Comparison of ENCODE assay signal across 7 mouse cellular contexts in genomic region chr9:14614931-14615880, GRCm38 (mm10). TPM values are rescaled to one million over a fixed set of nuclear protein-coding genes. Genes with fewer than 3 reads are reported as not detected.
DNase-seq lines count a peak whose midpoint lies in the region; ATAC-seq and TF ChIP-seq lines count a peak whose summit lies in the region.

No protein-coding gene starts in this region.

- peak overlapping the region; percentile 87; the same call in 1 of the 2 replicates for H3K9ac ChIP-seq in ES-E14 (ENCODE audit: insufficient read depth, low read depth, low read length, poor library complexity, severe bottlenecking)
- H3K9ac ChIP-seq in embryonic facial prominence, embryonic 11.5 days (replicated peaks; ENCODE audit: low read length), result peak overlapping the region; percentile 98
- peak overlapping the region; percentile 97 for H3K9ac ChIP-seq in heart, embryonic 13.5 days

- H3K27ac ChIP-seq in ES-E14 (ENCODE audit: insufficient read depth, low read depth, low read length, poor library complexity, severe bottlenecking), result no peak overlapping the region
- peak overlapping the region; percentile 65 for H3K27ac ChIP-seq in embryonic facial prominence, embryonic 11.5 days (replicated peaks; ENCODE audit: low read depth, low read length)
- peak overlapping the region; percentile 92 for H3K27ac ChIP-seq in heart, embryonic 13.5 days (replicated peaks)

- 8% methylated on average over 28 of the region's 33 CpGs for WGBS in embryonic facial prominence, embryonic 11.5 days
- WGBS in heart, embryonic 13.5 days, result 9% methylated on average over 33 of the region's 33 CpGs

- H3K4me2 ChIP-seq in embryonic facial prominence, embryonic 11.5 days (ENCODE audit: low read depth, low read length), result peak overlapping the region; percentile 64
- H3K4me2 ChIP-seq in heart, embryonic 13.5 days, result peak overlapping the region; percentile 89

- no peaks in the 10 kb centered on the region for H3K36me3 ChIP-seq in ES-E14 (ENCODE audit: control insufficient read depth, insufficient read depth, low read length, poor library complexity, severe bottlenecking)
- no peaks in the 10 kb centered on the region; the same call in 1 of the 2 replicates for H3K36me3 ChIP-seq in embryonic facial prominence, embryonic 11.5 days (replicated peaks; ENCODE audit: control insufficient read depth, insufficient read depth, low read depth, low read length)
- no peaks in the 10 kb centered on the region for H3K36me3 ChIP-seq in heart, embryonic 13.5 days

- peak overlapping the region; percentile 81 to 87 for H3K4me3 ChIP-seq in ES-E14 (ENCODE audit: insufficient read depth in 1 of 2, low read depth in 1 of 2, low read length in 2 of 2, poor library complexity in 1 of 2, severe bottlenecking in 1 of 2)
- peak overlapping the region; percentile 91 for H3K4me3 ChIP-seq in embryonic facial prominence, embryonic 11.5 days (ENCODE audit: low read depth, low read length)
- H3K4me3 ChIP-seq in heart, embryonic 13.5 days, result peak overlapping the region; percentile 88

- ATAC-seq in embryonic facial prominence, embryonic 11.5 days (replicated peaks; ENCODE audit: insufficient number of reproducible peaks, low FRiP score, low TSS enrichment, low read depth), result peak; percentile 85
- ATAC-seq in heart, embryonic 13.5 days (ENCODE audit: extremely low read depth, insufficient number of reproducible peaks, low FRiP score, low TSS enrichment), result peak; percentile 65; the same call in 1 of the 2 replicates

- in situ Hi-C loops in ES-E14 (cut with MboI; ENCODE audit: low sequenced_read_pairs in 2 of 2, unreplicated experiment in 2 of 2), result no loop called here

- H3K4me1 ChIP-seq in ES-E14 (ENCODE audit: control insufficient read depth in 2 of 2, insufficient read depth in 2 of 2, low read length in 2 of 2, poor library complexity in 1 of 2), result peaks cover 0 to 6% of the 10 kb centered on the region in 2 experiments; a peak in 1 of 4 replicates
- 0 out of 2 replicates have a peak, but pooled peaks cover 4% of the 10 kb centered on the region for H3K4me1 ChIP-seq in embryonic facial prominence, embryonic 11.5 days (ENCODE audit: control insufficient read depth, insufficient read depth, low read length)
- H3K4me1 ChIP-seq in heart, embryonic 13.5 days, result peaks cover 49% of the 10 kb centered on the region

- no peaks in the 10 kb centered on the region for H3K27me3 ChIP-seq in embryonic facial prominence, embryonic 11.5 days (ENCODE audit: control insufficient read depth, insufficient read depth, low read length)
- H3K27me3 ChIP-seq in heart, embryonic 13.5 days (replicated peaks), result no peaks in the 10 kb centered on the region

- DNase-seq in 3T3-L1 (ENCODE audit: low read depth, low spot score) (peak; percentile 68), ES-E14 (ENCODE audit: low read depth, low spot score) (peak; percentile 48)
- peak; percentile 82 for DNase-seq in embryonic facial prominence, embryonic 11.5 days (ENCODE audit: low spot score)
- DNase-seq in kidney, postnatal 25 days, result peak; percentile 59 to 80
- peak; percentile 76 for DNase-seq in mesoderm, embryonic 11.5 days (ENCODE audit: low read depth, low spot score)
- no peak for DNase-seq in thymus, postnatal 4 days

- no peaks in the 10 kb centered on the region for H3K9me3 ChIP-seq in ES-E14 (ENCODE audit: control insufficient read depth, insufficient read depth, low read depth, low read length)
- no peaks in the 10 kb centered on the region for H3K9me3 ChIP-seq in embryonic facial prominence, embryonic 11.5 days (replicated peaks; ENCODE audit: control insufficient read depth, low read length)
- no peaks in the 10 kb centered on the region for H3K9me3 ChIP-seq in heart, embryonic 13.5 days

TF ChIP-seq in ES-E14, 5 proteins besides CTCF, POLR2A, EP300 and RAD21:
- TF ChIP-seq ZNF384 (IDR thresholded peaks at IDR 0.05; ENCODE audit: low read depth, low read length) (no peak), MAFK (IDR thresholded peaks at IDR 0.05; ENCODE audit: insufficient read depth, low read depth, low read length) (no peak), HCFC1 (IDR thresholded peaks at IDR 0.05; ENCODE audit: borderline replicate concordance, insufficient read depth, low read length) (no peak), ZC3H11A (IDR thresholded peaks at IDR 0.05; ENCODE audit: borderline replicate concordance, low read depth, low read length) (no peak), CHD2 (IDR thresholded peaks at IDR 0.05; ENCODE audit: low read depth, low read length) (no peak)

RNA-seq across cellular contexts. Expression of gene Amotl1, which starts 29.6 kb away (rescaled TPM):
- 24.1 and 24.6 TPM in 2 replicates for total RNA-seq in ES-E14 (2012; rRNA removed)
- polyA plus RNA-seq in embryonic facial prominence, embryonic 11.5 days (2014; fragmentation: Nextera tagmentation; extraction: Ambion mirVana), result 28.3 and 28.6 TPM in 2 replicates
- 15.3 and 15.7 TPM in 2 replicates for polyA plus RNA-seq in heart, embryonic 13.5 days (2015; fragmentation: Nextera tagmentation; extraction: Ambion mirVana)
